Mouse (Mus musculus): ENCODE data around the gene Ntrk1. TPM values are rescaled to one million over a fixed set of nuclear protein-coding genes. Genes with fewer than 3 reads are reported as not detected.

Gene Ntrk1
- polyA plus RNA-seq, 1 experiment from 2014 or later = 0.40 TPM

DNA sequence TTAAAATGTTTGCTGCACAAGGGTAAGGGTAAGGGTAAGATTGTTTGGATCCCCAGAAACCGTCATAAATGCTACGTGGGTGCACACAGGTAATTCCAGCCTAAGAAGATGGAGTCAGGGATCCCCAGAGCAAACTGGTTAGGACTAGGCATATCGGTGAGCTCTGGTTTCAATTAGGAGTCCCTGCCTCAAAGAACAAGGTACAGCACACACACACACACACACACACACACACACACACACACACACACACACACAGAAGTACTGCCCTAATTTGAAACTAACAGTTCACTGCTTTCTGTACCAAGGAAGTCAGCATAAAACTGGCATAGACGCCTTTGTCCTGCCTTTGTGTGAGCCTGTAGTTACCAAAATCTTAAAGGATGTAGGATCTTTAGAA, 17.5 kb upstream of the Ntrk1 start:
- Histone ChIP-seq H3K27ac (no peak overlapping the region), H3K4me3 (no peak overlapping the region), H3K27me3 (peaks cover 89% of the 10 kb centered on the region), H3K4me1 (replicated peaks) (peaks cover 15% of the 10 kb centered on the region), H3K9me3 (replicated peaks) (no peaks in the 10 kb centered on the region), H3K9ac (no peak overlapping the region), H3K36me3 (no peaks in the 10 kb centered on the region), H3K4me2 (no peak overlapping the region)
- ATAC-seq (replicated peaks; ENCODE audit: insufficient number of reproducible peaks, insufficient read depth, low FRiP score, low read depth) = no peak
- 76% methylated on average over 4 of the region's 4 CpGs for WGBS

GRCm38 (mm10) chr3:87811297-87811696, 16.3 kb upstream of the Ntrk1 start:
- Histone ChIP-seq H3K4me3 (no peak overlapping the region), H3K4me1 (replicated peaks) (peaks cover 12% of the 10 kb centered on the region), H3K9ac (no peak overlapping the region), H3K36me3 (no peaks in the 10 kb centered on the region), H3K4me2 (no peak overlapping the region), H3K9me3 (replicated peaks) (no peaks in the 10 kb centered on the region), H3K27me3 (peaks cover 90% of the 10 kb centered on the region), H3K27ac (no peak overlapping the region)
- WGBS = 75% methylated on average over 8 of the region's 8 CpGs
- ATAC-seq (replicated peaks; ENCODE audit: insufficient number of reproducible peaks, insufficient read depth, low FRiP score, low read depth) = no peak

- H3K4me2 ChIP-seq = peak overlapping the region; percentile 35
- H3K9ac ChIP-seq = no peak overlapping the region
- no peak overlapping the region for H3K27ac ChIP-seq
- no peaks in the 10 kb centered on the region for H3K9me3 ChIP-seq (replicated peaks)
- no peaks in the 10 kb centered on the region for H3K36me3 ChIP-seq
- no peak overlapping the region for H3K4me3 ChIP-seq
- WGBS = 6% methylated on average over 28 of the region's 28 CpGs
- H3K27me3 ChIP-seq = peaks cover 89% of the 10 kb centered on the region
- ATAC-seq (replicated peaks; ENCODE audit: insufficient number of reproducible peaks, insufficient read depth, low FRiP score, low read depth) = peak; percentile 47; the same call in 1 of the 2 replicates
- peaks cover 9% of the 10 kb centered on the region for H3K4me1 ChIP-seq (replicated peaks)
Observed at GRCm38 (mm10) chr3:87809322-87809962, 14.5 kb upstream of the Ntrk1 start.

GRCm38 (mm10) chr3:87804038-87804677, 9.2 kb upstream of the Ntrk1 start:
- H3K9me3 ChIP-seq (replicated peaks) = no peaks in the 10 kb centered on the region
- no peak; the same call in 1 of the 2 replicates for ATAC-seq (replicated peaks; ENCODE audit: insufficient number of reproducible peaks, insufficient read depth, low FRiP score, low read depth)
- H3K27me3 ChIP-seq = peaks cover 94% of the 10 kb centered on the region
- H3K36me3 ChIP-seq = no peaks in the 10 kb centered on the region
- no peak overlapping the region for H3K27ac ChIP-seq
- no peak overlapping the region for H3K9ac ChIP-seq
- 6% methylated on average over 26 of the region's 26 CpGs for WGBS
- H3K4me1 ChIP-seq (replicated peaks) = peaks cover 9% of the 10 kb centered on the region
- H3K4me2 ChIP-seq = peak overlapping the region; percentile 63
- H3K4me3 ChIP-seq = peak overlapping the region; percentile 36

DNA sequence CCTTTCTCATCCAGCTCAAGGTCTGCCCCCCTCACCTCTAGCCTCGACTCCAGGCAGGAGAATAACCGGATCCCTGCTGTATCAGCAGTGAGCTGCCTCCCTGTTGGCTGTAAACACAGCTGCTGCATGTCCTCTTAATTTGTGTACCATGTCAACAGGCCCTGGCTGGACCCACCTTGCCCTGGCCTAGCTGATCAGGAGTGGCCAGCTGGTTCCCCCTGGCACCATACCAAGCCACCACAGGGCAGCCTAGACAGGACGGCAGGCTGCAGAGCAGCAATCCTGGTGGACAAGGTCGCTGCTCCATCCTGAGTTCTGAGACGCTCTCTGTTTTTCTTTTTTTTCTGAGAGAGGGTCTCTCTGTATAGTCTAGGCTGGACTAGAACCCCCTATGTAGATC, 6.7 kb upstream of the Ntrk1 start:
- 53% methylated on average over 5 of the region's 5 CpGs for WGBS
- H3K4me3 ChIP-seq = no peak overlapping the region

GRCm38 (mm10) chr3:87796736-87797334, 1.9 kb upstream of the Ntrk1 start, which contains the start of gene Insrr:
Gene Insrr (plus strand): TSS chr3:87796951.
- 2% methylated on average over 29 of the region's 29 CpGs for WGBS
- Histone ChIP-seq H3K36me3 (no peaks in the 10 kb centered on the region), H3K4me2 (peak within 1 kb of the TSS; percentile 64), H3K27me3 (peaks cover 100% of the 10 kb centered on the region), H3K9ac (no peak within 1 kb of the TSS; the same call in 1 of the 2 replicates), H3K27ac (no peak within 1 kb of the TSS), H3K4me3 (peak within 1 kb of the TSS; percentile 40), H3K4me1 (replicated peaks) (peaks cover 22% of the 10 kb centered on the region), H3K9me3 (replicated peaks) (no peaks in the 10 kb centered on the region)
- ATAC-seq (replicated peaks; ENCODE audit: insufficient number of reproducible peaks, insufficient read depth, low FRiP score, low read depth) = no peak

More for the DNA sequence above, 6.7 kb upstream of the Ntrk1 start:
- Histone ChIP-seq H3K9me3 (replicated peaks) (no peaks in the 10 kb centered on the region), H3K36me3 (no peaks in the 10 kb centered on the region), H3K4me1 (replicated peaks) (peaks cover 11% of the 10 kb centered on the region), H3K27me3 (peaks cover 98% of the 10 kb centered on the region), H3K4me2 (no peak overlapping the region), H3K27ac (no peak overlapping the region), H3K9ac (no peak overlapping the region)
- ATAC-seq (replicated peaks; ENCODE audit: insufficient number of reproducible peaks, insufficient read depth, low FRiP score, low read depth) = no peak

DNA sequence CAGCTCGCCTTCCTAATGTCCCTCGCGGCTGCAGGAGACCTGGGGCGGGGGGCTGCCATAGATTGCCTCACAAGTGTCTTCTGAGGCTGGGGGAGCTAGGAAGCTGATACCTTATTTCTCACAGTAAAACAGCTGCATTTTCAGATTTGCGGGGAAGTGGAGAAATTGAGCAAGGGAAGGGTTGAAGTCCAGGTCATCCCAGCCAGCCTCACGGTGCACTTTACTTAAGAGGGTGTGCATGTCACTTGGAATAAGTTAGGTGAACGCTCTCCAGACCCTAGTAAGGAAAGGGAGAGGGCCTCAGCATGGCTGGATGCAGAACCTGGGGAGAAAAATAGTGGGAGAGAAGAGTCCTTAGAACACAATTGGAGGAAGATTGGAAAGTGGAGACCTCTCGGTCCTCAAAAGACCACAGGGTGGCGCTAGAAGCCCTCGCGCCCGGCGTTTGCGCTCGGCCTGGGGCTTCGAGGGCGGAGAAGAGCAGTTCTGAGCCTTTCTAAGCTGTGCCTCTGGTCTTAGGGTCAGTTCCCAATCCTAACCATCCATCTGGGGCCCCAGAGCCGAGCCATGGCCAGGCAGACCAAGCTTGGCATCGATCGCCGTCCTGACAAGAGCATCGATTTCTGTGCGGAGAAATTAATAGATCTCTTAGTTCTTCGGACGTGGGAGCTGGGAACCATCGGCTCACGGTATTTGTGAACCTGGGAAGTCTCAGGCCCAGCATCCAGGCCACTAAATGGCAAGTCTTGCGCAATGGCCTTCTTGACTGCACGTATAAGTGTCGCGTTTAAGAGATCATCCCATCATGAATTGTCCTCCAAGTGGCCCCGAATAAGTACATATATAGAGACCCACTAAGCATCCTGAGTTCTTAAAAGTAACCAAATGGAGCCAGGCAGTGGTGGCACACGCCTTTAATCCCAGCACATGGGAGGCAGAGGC, 645 bp upstream of the Ntrk1 start:
- Histone ChIP-seq H3K9ac (peak overlapping the region; percentile 32; the same call in 1 of the 2 replicates), H3K4me3 (peak overlapping the region; percentile 40), H3K4me1 (replicated peaks) (peaks cover 22% of the 10 kb centered on the region), H3K27ac (no peak overlapping the region), H3K27me3 (peaks cover 100% of the 10 kb centered on the region), H3K36me3 (no peaks in the 10 kb centered on the region), H3K4me2 (peak overlapping the region; percentile 56), H3K9me3 (replicated peaks) (no peaks in the 10 kb centered on the region)
- 19% methylated on average over 33 of the region's 33 CpGs for WGBS
- ATAC-seq (replicated peaks; ENCODE audit: insufficient number of reproducible peaks, insufficient read depth, low FRiP score, low read depth) = peak; percentile 24; the same call in 1 of the 2 replicates

DNA sequence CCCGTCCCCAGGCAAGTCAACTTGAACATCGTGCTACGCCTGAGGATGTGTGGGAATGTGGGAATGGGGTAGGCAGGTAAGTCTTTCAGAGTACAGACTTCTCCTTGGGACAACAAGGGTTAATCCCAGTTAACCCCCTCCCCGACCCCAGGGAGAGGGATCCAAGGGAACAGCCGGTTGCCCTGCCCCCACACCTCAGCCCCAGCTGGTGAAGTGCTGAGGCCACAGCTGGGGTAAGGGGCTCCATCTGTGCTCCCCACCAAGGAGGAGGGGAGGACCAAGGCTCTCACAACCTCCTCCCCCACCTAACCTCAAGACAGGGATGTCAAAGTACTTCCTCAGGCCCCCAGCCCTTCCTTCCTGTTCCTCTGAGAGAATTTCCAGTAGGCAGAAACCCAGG, 5.2 kb downstream of the Ntrk1 start:
- Histone ChIP-seq H3K27me3 (peaks cover 58% of the 10 kb centered on the region), H3K9me3 (replicated peaks) (no peaks in the 10 kb centered on the region), H3K4me1 (replicated peaks) (peaks cover 22% of the 10 kb centered on the region), H3K9ac (no peak overlapping the region), H3K27ac (no peak overlapping the region), H3K36me3 (no peaks in the 10 kb centered on the region), H3K4me3 (no peak overlapping the region), H3K4me2 (no peak overlapping the region)
- 25% methylated on average over 5 of the region's 5 CpGs for WGBS
- no peak for ATAC-seq (replicated peaks; ENCODE audit: insufficient number of reproducible peaks, insufficient read depth, low FRiP score, low read depth)

- 40% methylated on average over 1 of the region's 1 CpGs for WGBS
Observed at GRCm38 (mm10) chr3:87789248-87789647, 5.7 kb downstream of the Ntrk1 start.

DNA sequence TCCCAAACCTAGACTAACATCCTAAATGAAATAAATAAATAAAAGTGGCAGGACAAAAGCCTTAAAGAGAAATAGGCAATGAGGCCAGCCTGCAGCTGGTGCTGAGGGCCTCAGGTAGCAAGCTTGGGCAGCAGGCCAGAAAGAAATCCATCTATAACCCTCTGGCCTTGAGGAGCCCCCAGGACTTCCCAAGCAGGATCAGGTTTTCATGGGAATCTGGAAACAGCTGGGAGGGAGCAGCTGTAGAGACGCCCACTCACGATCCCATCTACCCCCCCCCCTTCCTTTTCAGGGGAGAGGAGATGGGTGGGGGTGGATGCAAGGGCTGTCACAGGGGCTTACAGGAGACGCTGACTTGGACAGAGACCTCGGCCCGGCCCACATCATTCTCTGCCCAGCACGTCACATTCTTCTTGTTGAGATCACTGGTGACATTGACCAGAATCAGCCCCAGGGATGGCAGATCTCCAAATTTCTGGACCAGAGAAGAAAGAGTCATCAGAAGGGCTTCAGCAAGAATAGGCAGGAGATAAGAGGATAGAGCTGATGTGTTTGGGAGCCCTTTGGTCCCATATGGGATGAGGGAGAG, 9.2 kb downstream of the Ntrk1 start:
- Histone ChIP-seq H3K36me3 (no peaks in the 10 kb centered on the region), H3K27me3 (peaks cover 36% of the 10 kb centered on the region), H3K27ac (no peak overlapping the region), H3K4me3 (no peak overlapping the region), H3K9me3 (replicated peaks) (no peaks in the 10 kb centered on the region), H3K9ac (no peak overlapping the region), H3K4me2 (no peak overlapping the region), H3K4me1 (replicated peaks) (peaks cover 19% of the 10 kb centered on the region)
- 17% methylated on average over 6 of the region's 6 CpGs for WGBS
- peak; percentile 45; the same call in 1 of the 2 replicates for ATAC-seq (replicated peaks; ENCODE audit: insufficient number of reproducible peaks, insufficient read depth, low FRiP score, low read depth)

More at GRCm38 (mm10) chr3:87789248-87789647, 5.7 kb downstream of the Ntrk1 start:
- Histone ChIP-seq H3K4me2 (no peak overlapping the region), H3K9me3 (replicated peaks) (no peaks in the 10 kb centered on the region), H3K4me3 (no peak overlapping the region), H3K36me3 (no peaks in the 10 kb centered on the region), H3K27me3 (peaks cover 53% of the 10 kb centered on the region), H3K27ac (no peak overlapping the region), H3K4me1 (replicated peaks) (peaks cover 19% of the 10 kb centered on the region), H3K9ac (no peak overlapping the region)
- no peak for ATAC-seq (replicated peaks; ENCODE audit: insufficient number of reproducible peaks, insufficient read depth, low FRiP score, low read depth)

All from heart, embryonic 15.5 days (tissue).